Mouse (Mus musculus) layer of hippocampus, adult 11-12 months (tissue): ENCODE results near the gene Gpc6.
A peak's percentile ranks its signal among the peaks of the same experiment; 100 is the strongest.

ENCODE experiments used
- DNase-seq: peaks from one replicate; pipeline ENCODE4 v3.0.0; 2022; ENCODE audit warnings: low spot score

Gpc6 gene

GRCm38 (mm10) chr14:117871268-117871667 is 946.2 kb downstream of the Gpc6 start:
- DNase-seq: no peak

- no peak for DNase-seq
Measured at GRCm38 (mm10) chr14:117879313-117879712, 954.2 kb downstream of the Gpc6 start.

GRCm38 (mm10) chr14:117881112-117881511 is 956.0 kb downstream of the Gpc6 start:
- no peak for DNase-seq

- DNase-seq: peak; percentile 37
Measured at GRCm38 (mm10) chr14:117882222-117882621, 957.1 kb downstream of the Gpc6 start.

GRCm38 (mm10) chr14:117889653-117890052 is 964.5 kb downstream of the Gpc6 start:
- DNase-seq: no peak

GRCm38 (mm10) chr14:117891426-117891825 is 966.3 kb downstream of the Gpc6 start:
- DNase-seq: no peak

GRCm38 (mm10) chr14:117892026-117892425 is 966.9 kb downstream of the Gpc6 start:
- no peak for DNase-seq

- DNase-seq: no peak
Measured at GRCm38 (mm10) chr14:117894869-117895538, 969.9 kb downstream of the Gpc6 start.

GRCm38 (mm10) chr14:117895539-117895912 is 970.4 kb downstream of the Gpc6 start:
- peak; percentile 45 for DNase-seq

GRCm38 (mm10) chr14:117904300-117904699 is 979.2 kb downstream of the Gpc6 start:
- DNase-seq: no peak

GRCm38 (mm10) chr14:117905701-117906100 is 980.6 kb downstream of the Gpc6 start:
- no peak for DNase-seq

- DNase-seq: no peak
Measured at GRCm38 (mm10) chr14:117906361-117906760, 981.2 kb downstream of the Gpc6 start.

- no peak for DNase-seq
Measured at GRCm38 (mm10) chr14:117908231-117908920, 983.3 kb downstream of the Gpc6 start.

GRCm38 (mm10) chr14:117909046-117909445 is 983.9 kb downstream of the Gpc6 start:
- no peak for DNase-seq

GRCm38 (mm10) chr14:117910323-117910722 is 985.2 kb downstream of the Gpc6 start:
- no peak for DNase-seq

GRCm38 (mm10) chr14:117912624-117913270 is 987.6 kb downstream of the Gpc6 start:
- DNase-seq: no peak

- no peak for DNase-seq
Measured at GRCm38 (mm10) chr14:117916577-117916976, 991.5 kb downstream of the Gpc6 start.

- no peak for DNase-seq
Measured at GRCm38 (mm10) chr14:117918724-117919123, 993.6 kb downstream of the Gpc6 start.

- no peak for DNase-seq
Measured at GRCm38 (mm10) chr14:117919612-117920011, 994.5 kb downstream of the Gpc6 start.

GRCm38 (mm10) chr14:117921393-117922014 is 996.4 kb downstream of the Gpc6 start:
- no peak for DNase-seq

GRCm38 (mm10) chr14:117923667-117924066 is 998.6 kb downstream of the Gpc6 start:
- no peak for DNase-seq

- DNase-seq: no peak
Measured at GRCm38 (mm10) chr14:117930105-117930847, 1005.2 kb downstream of the Gpc6 start.
